Mouse (Mus musculus) forebrain, embryonic 16.5 days (tissue): ENCODE results near the gene Tmem222. TPM values are rescaled to one million over a fixed set of nuclear protein-coding genes. Genes with fewer than 3 reads are reported as not detected.

Source experiments
- ATAC-seq: fragments of 200-750 bp; cut with Nextera tagmentation; 2 replicates; pipeline ENCODE4 v1.8.0; 2017; ENCODE audit warnings: mild to moderate bottlenecking, moderate library complexity
- H3K27ac ChIP-seq: fragments of 300-500 bp; sonication (generic); 2 replicates; pipeline ENCODE4 v1.5.1; 2014; ENCODE audit warnings: low read length, control low read depth
- H3K27me3 ChIP-seq: fragments of 300-500 bp; sonication (generic); replicated peaks from 2 replicates; pipeline ENCODE4 v1.6.1; 2014; ENCODE audit warnings: low read length; ENCODE audit not compliant: control insufficient read depth, insufficient read depth
- H3K36me3 ChIP-seq: fragments of 300-500 bp; sonication (generic); 2 replicates; pipeline ENCODE4 v1.6.1; 2014; ENCODE audit not compliant: control insufficient read depth, insufficient read depth
- H3K4me1 ChIP-seq: fragments of 300-500 bp; sonication (generic); replicated peaks from 2 replicates; pipeline ENCODE4 v1.6.1; 2014; ENCODE audit warnings: low read length; ENCODE audit not compliant: control insufficient read depth, insufficient read depth
- H3K4me2 ChIP-seq: fragments of 300-500 bp; sonication (generic); 2 replicates; pipeline ENCODE4 v1.6.1; 2014; ENCODE audit warnings: mild to moderate bottlenecking, low read length, control low read depth
- H3K4me3 ChIP-seq: fragments of 300-500 bp; sonication (generic); replicated peaks from 2 replicates; pipeline ENCODE4 v1.5.1; 2014; ENCODE audit warnings: mild to moderate bottlenecking, low read length, control low read depth
- H3K9ac ChIP-seq: fragments of 300-500 bp; sonication (generic); replicated peaks from 2 replicates; pipeline ENCODE4 v1.6.1; 2014; ENCODE audit warnings: low read depth, low read length, control low read depth
- H3K9me3 ChIP-seq: fragments of 300-500 bp; sonication (generic); 2 replicates; pipeline ENCODE4 v1.6.1; 2016; ENCODE audit warnings: low read length; ENCODE audit not compliant: control insufficient read depth
- WGBS: fragments of 180-500 bp; shearing (Covaris S2); extraction: QIAGEN DNeasy Blood & Tissue Kit; methylation state at CpG from one replicate; pipeline ENCODE4 v1.1.7; 2014; 5-methylcytosine and 5-hydroxymethylcytosine counted together
- polyA plus RNA-seq: library from polyadenylated mRNA; unstranded; fragments of >200 nt; fragmentation: Nextera tagmentation; extraction: Ambion mirVana; gene quantifications from 2 replicates; pipeline ENCODE4 v1.2.1, GENCODE M21; 2015

Tmem222 gene
- polyA plus RNA-seq, 1 experiment from 2014 or later = 124 TPM

DNA sequence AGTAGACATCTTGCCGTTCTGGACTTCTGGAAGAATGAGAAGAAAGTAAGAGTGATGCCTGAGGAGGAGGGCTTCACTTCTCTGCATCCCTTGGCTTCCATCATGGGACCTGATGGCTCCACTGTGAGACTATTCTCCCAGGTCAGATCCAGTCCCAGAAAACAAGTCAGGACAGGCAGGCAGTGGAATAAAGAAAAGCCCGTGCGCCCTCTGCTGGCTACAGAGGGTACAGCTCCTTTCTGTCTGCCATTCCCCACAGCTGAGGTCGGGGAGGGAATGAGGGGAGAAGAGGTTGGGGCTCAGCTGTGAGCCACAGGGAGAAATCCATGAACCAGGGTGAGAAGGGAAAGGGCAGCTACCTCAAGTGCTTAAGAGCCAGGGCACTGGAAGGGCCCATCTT is 24.2 kb upstream of the Tmem222 start:
- Histone ChIP-seq H3K4me3 (no peak overlapping the region), H3K27me3 (no peaks in the 10 kb centered on the region), H3K27ac (0 out of 2 replicates have a peak overlapping the region, but pooled peaks have one; percentile 6), H3K4me1 (peaks cover 41% of the 10 kb centered on the region), H3K36me3 (0 out of 2 replicates have a peak, but pooled peaks cover 3% of the 10 kb centered on the region), H3K4me2 (no peak overlapping the region), H3K9me3 (no peaks in the 10 kb centered on the region), H3K9ac (no peak overlapping the region)
- ATAC-seq = no peak
- WGBS = 25% methylated on average over 4 of the region's 4 CpGs

DNA sequence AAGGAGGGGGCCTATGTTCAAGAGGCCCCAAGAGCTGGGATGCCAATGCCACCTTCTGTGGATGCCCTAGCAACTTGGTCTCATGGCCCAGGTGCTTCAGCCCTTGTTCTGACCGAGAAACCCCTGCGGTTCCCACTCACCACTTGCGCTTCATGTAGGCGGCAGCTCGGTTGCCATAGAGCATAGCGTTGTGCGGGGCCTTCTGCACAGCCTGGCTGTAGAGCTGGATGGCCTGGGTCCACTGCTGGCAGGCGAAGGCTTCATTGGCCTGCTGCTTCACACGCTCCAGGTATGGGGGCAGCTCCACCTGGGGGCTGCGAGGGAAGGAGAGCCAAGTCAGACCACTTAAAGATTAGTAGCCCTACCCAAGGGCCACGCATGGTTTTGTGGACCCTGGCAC is 22.8 kb upstream of the Tmem222 start:
- no peak for ATAC-seq
- no peaks in the 10 kb centered on the region for H3K27me3 ChIP-seq
- H3K9ac ChIP-seq = 0 out of 2 replicates have a peak overlapping the region, but pooled peaks have one; percentile 1
- 86% methylated on average over 11 of the region's 11 CpGs for WGBS
- H3K4me1 ChIP-seq = peaks cover 41% of the 10 kb centered on the region
- H3K4me2 ChIP-seq = no peak overlapping the region
- H3K4me3 ChIP-seq = no peak overlapping the region
- peak overlapping the region; percentile 94 for H3K27ac ChIP-seq
- 0 out of 2 replicates have a peak, but pooled peaks cover 5% of the 10 kb centered on the region for H3K36me3 ChIP-seq
- no peaks in the 10 kb centered on the region for H3K9me3 ChIP-seq

DNA sequence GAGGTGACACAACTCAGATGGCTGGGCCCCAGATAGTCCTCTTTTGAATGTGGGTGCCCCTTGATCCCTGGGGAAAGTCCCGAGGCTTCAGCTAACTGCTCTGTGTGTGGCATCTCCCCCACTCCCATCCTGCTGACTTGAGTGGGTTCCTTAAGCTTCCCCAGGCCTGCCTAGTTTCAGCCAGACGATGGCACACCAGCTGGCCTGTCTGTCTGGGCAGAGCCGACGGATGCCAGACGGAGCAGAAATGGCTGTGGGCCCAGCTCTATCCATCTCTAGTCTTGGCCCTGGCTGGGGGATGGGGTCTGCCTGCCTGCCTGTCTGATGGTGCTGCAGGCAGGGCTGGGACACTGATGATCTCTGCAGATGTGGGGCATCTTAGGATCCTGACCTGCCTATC is 22.1 kb upstream of the Tmem222 start:
- H3K27me3 ChIP-seq = no peaks in the 10 kb centered on the region
- peak; percentile 79 for ATAC-seq
- H3K9me3 ChIP-seq = no peaks in the 10 kb centered on the region
- H3K9ac ChIP-seq = peak overlapping the region; percentile 30; the same call in 1 of the 2 replicates
- H3K27ac ChIP-seq = peak overlapping the region; percentile 94
- no peak overlapping the region for H3K4me3 ChIP-seq
- 47% methylated on average over 5 of the region's 5 CpGs for WGBS
- H3K4me2 ChIP-seq = no peak overlapping the region
- H3K4me1 ChIP-seq = peaks cover 41% of the 10 kb centered on the region
- peaks cover 9% of the 10 kb centered on the region for H3K36me3 ChIP-seq

DNA sequence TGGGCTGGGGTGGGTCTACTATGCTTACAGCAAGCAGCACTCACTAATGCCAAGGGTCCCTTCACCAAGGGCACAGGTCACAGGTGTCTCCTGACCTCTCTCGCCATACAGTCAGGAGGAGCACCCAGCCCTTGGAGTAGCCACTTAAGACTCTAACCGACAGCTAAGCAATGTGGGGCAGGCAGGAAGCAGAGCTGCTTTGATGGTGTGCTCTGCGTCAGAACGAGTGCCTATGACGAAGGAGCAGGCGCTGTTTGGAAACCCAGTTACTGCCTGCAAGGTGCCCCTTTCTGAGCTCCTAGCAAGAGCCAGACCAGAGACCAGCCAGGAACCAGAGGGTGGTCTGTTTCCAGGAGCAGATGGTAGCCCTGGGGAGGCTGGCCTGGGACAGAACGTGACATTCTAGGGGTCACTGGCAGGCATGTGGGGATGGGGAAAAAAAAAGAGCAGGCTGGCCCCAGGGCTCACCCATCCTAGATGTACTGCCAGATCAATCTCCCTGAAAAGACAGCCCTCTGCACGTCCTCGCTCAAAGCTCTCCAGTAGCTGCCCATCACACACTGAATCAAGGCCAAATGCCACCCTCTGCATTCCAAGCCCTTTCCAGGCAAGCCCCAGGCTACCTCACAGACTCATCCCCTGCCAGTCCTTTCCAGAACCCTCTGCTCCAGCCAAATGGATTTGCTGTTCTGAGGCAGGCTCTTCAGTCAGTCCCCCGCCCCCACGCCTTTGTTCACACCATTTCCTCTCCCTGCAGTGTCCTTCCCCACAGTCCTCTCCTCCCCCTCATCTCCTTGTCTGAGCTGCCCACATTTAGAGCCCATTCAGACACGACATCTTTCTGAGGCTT is 21.1 kb upstream of the Tmem222 start:
- H3K27ac ChIP-seq = peak overlapping the region; percentile 94
- H3K4me1 ChIP-seq = peaks cover 41% of the 10 kb centered on the region
- peak; percentile 29 for ATAC-seq
- WGBS = 28% methylated on average over 12 of the region's 12 CpGs
- no peak overlapping the region for H3K4me3 ChIP-seq
- no peaks in the 10 kb centered on the region for H3K27me3 ChIP-seq
- H3K4me2 ChIP-seq = no peak overlapping the region
- H3K9me3 ChIP-seq = no peaks in the 10 kb centered on the region
- peaks cover 9% of the 10 kb centered on the region for H3K36me3 ChIP-seq
- H3K9ac ChIP-seq = no peak overlapping the region

DNA sequence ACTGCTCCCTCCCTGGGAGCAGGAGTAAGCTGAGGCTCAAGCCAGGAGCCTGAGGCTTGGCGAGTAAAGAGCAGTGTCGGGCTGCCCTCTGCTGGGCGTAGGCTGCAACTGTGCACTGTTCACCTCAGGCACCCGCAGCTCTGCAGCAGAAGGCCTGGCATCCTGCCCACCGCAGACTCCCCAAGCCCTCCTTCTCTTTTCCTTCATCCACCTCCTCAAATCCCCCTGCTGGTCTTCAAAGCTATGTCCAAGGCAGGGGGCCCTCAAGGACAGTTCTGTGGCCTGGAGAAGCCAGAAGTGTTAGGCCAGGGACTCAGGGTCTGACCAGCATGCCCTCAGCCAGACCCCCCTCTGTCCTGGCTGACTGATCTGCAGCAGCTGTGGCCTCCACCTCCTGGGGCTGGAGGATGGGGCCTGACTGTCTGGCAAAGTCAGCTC is 20.2 kb upstream of the Tmem222 start:
- Histone ChIP-seq H3K27ac (peak overlapping the region; percentile 94), H3K9me3 (no peaks in the 10 kb centered on the region), H3K36me3 (peaks cover 9% of the 10 kb centered on the region), H3K9ac (peak overlapping the region; percentile 45), H3K27me3 (no peaks in the 10 kb centered on the region), H3K4me3 (no peak overlapping the region), H3K4me1 (peaks cover 48% of the 10 kb centered on the region), H3K4me2 (peak overlapping the region; percentile 18; the same call in 1 of the 2 replicates)
- WGBS = 2% methylated on average over 5 of the region's 5 CpGs
- ATAC-seq = peak; percentile 80

DNA sequence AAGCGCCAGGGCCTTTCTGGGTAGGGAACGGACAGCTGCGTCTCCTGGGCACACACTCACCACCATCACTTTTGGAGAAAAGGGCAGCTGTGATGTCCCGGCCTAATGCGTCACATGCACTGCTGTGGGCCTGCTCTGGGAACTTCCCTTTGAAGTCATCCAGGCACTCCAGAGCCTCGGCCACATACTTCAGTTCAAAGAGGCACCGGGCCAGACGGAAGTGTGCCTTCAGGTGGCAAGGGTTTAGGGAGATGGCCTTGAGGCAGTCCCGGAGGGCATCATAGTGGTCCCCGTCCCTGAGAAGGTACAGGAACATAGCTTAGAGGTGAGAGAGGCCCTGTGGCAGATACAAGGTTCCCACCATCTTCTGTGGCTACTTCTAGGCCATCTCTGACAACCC is 19.8 kb upstream of the Tmem222 start:
- Histone ChIP-seq H3K9me3 (no peaks in the 10 kb centered on the region), H3K9ac (0 out of 2 replicates have a peak overlapping the region, but pooled peaks have one; percentile 18), H3K4me2 (no peak overlapping the region), H3K27me3 (no peaks in the 10 kb centered on the region), H3K4me3 (no peak overlapping the region), H3K27ac (peak overlapping the region; percentile 25; the same call in 1 of the 2 replicates), H3K4me1 (peaks cover 48% of the 10 kb centered on the region), H3K36me3 (peaks cover 6% of the 10 kb centered on the region)
- ATAC-seq = no peak
- WGBS = 76% methylated on average over 10 of the region's 10 CpGs

DNA sequence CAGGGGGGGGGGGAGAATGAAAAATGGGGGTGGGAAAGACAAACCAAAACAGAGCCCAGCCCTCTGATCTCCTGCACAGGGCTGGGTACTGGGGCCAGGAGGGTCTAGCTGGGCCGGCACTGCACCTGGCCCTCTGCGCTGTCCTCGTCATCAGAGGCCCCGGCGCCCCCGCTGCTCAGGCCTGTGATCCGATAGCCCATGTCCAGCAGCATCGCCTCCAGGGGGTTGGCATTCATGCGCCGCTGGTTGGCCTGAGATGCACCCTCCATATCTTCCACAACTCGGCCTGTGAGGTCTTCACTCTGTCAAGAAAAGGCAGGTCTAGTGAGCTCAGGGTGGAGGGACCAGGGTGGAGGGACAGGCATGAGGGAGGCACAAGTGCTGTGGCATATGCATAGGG is 16.5 kb upstream of the Tmem222 start:
- peaks cover 27% of the 10 kb centered on the region for H3K4me1 ChIP-seq
- 41% methylated on average over 11 of the region's 11 CpGs for WGBS
- H3K9me3 ChIP-seq = no peaks in the 10 kb centered on the region
- no peak overlapping the region for H3K4me2 ChIP-seq
- peaks cover 6% of the 10 kb centered on the region for H3K36me3 ChIP-seq
- no peak for ATAC-seq
- H3K27me3 ChIP-seq = no peaks in the 10 kb centered on the region
- no peak overlapping the region for H3K4me3 ChIP-seq
- no peak overlapping the region for H3K27ac ChIP-seq
- no peak overlapping the region for H3K9ac ChIP-seq

DNA sequence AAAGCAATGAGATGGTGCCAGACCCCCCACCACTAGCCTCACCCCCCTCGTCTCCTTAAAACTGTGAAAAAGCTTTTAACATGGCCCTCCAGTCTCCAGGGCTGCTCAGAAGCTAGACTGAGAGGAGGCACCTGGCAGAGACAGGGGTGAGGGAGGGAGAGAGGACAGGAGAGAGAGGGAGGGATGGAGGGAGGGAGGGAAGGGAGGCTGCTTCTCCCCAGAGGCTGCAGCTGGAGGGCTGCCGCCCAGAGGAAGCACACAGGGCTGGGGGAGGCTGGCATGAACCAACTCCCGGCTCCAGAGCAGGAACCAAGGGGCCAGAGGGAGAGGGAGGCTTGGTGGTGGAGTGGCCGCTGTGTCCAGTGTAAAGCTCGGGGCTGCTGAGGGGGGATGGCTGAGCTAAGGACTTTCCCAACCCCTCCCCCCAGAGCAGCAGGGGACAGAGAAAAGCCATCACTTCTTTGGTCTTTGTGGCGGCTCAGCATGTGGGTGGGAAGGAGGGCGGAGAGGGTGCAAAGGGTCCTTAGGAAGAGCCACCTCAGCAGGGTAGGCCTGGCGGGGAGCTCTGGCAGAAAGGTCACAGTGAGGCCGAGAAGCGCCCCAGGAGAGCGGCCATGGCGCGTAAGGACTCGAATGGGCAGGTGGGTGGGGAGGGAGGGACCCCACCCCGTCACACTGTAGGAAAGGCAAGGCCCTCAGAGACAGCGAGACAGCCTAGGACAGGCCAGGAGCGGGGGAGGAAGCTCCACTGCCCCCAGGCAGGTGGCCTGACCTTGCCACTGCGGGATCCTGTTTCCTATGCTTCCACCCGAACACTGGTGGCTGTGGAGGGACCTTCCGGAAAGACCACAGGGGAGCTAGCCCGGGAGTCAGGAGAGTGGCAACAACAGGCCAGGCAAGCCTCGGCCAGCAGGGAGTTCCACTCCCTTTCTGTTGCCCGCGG is 15.6 kb upstream of the Tmem222 start:
- H3K27me3 ChIP-seq = no peaks in the 10 kb centered on the region
- H3K4me1 ChIP-seq = peaks cover 18% of the 10 kb centered on the region
- peaks cover 6% of the 10 kb centered on the region for H3K36me3 ChIP-seq
- H3K4me2 ChIP-seq = no peak overlapping the region
- no peaks in the 10 kb centered on the region for H3K9me3 ChIP-seq
- WGBS = 22% methylated on average over 24 of the region's 24 CpGs
- peak; percentile 41; the same call in 1 of the 2 replicates for ATAC-seq
- H3K4me3 ChIP-seq = no peak overlapping the region
- 0 out of 2 replicates have a peak overlapping the region, but pooled peaks have one; percentile 23 for H3K9ac ChIP-seq
- H3K27ac ChIP-seq = no peak overlapping the region

DNA sequence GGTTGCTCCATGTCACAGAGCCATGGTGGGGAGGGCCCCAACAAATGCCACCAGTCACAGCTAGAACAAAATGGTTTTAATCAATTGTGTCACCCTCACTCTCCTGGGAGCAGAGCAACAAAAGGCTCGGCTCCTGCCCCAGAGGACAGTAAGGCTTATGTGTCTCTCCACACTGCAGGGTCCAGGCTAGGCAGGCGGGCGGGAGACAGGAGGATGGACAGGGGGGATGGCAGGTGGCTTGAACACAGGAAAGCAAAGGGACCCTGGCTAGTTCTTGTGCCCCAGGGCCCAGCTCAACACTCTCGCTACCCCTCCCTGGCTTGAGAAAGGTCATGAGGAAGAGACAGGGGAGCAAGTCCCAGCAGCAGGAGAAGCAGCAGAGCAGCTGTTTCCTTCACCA is 14.8 kb upstream of the Tmem222 start:
- H3K36me3 ChIP-seq = peaks cover 6% of the 10 kb centered on the region
- no peak for ATAC-seq
- no peak overlapping the region for H3K4me3 ChIP-seq
- no peaks in the 10 kb centered on the region for H3K9me3 ChIP-seq
- no peak overlapping the region for H3K4me2 ChIP-seq
- peaks cover 11% of the 10 kb centered on the region for H3K4me1 ChIP-seq
- H3K27me3 ChIP-seq = no peaks in the 10 kb centered on the region
- no peak overlapping the region for H3K27ac ChIP-seq
- no peak overlapping the region for H3K9ac ChIP-seq
- 55% methylated on average over 4 of the region's 4 CpGs for WGBS
